Mouse (Mus musculus) brain, embryonic 14.5 days (tissue): Measurements from ENCODE around the gene Bach2.

ENCODE experiments used
- CTCF ChIP-seq: fragments of 200-500 bp; IDR thresholded peaks from 2 replicates; pipeline ENCODE4 v1.5.1; 2012; ENCODE audit warnings: inconsistent platforms, mild to moderate bottlenecking, moderate library complexity, borderline replicate concordance; ENCODE audit not compliant: insufficient read depth, insufficient read length; ENCODE audit errors: extremely low read depth
- POLR2A ChIP-seq: fragments of 200-500 bp; IDR thresholded peaks from 2 replicates; pipeline ENCODE4 v1.6.1; 2012; ENCODE audit warnings: mild to moderate bottlenecking, inconsistent platforms, borderline replicate concordance; ENCODE audit not compliant: poor library complexity, insufficient read depth, insufficient read length, severe bottlenecking; ENCODE audit errors: extremely low read depth

DNA sequence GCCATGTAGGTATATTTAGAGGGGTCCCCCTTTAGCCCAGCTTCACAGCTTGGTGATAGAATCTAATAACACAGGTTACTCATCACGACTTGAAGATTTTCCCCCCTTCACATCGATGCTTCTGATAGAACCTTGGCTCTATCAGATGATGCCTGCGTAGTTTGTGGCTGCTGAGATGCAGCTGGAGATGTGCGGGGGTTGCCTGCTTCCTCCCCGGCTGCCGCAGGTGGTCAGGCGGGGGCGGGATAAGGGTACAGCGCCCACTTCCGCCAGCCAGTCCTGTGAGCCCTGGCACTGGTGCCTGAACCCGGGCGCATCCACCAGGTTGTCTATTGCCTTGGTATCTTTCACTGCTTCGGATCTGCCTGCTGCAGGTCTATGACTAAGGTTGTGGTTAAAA is 19.5 kb downstream of the Bach2 start:
- no peak for TF ChIP-seq CTCF
- TF ChIP-seq POLR2A: no peak
